Mouse (Mus musculus) stomach, embryonic 14.5 days (tissue): ENCODE measurements around the gene Ilf2. TPM values are rescaled to one million over a fixed set of nuclear protein-coding genes. Genes with fewer than 3 reads are reported as not detected.

ENCODE experiments used
- ATAC-seq: fragments of 200-750 bp; cut with Nextera tagmentation; 2 replicates; pipeline ENCODE4 v1.8.0; 2017; ENCODE audit warnings: low read depth, moderate TSS enrichment; ENCODE audit not compliant: insufficient number of reproducible peaks, insufficient read depth, low FRiP score
- H3K27ac ChIP-seq: fragments of 300-500 bp; sonication (generic); 2 replicates; pipeline ENCODE4 v1.5.1; 2014; ENCODE audit warnings: mild to moderate bottlenecking, low read length, moderate library complexity, mixed read lengths
- H3K27me3 ChIP-seq: fragments of 300-500 bp; sonication (generic); 2 replicates; pipeline ENCODE4 v1.6.1; 2014; ENCODE audit warnings: low read length, control low read depth, mixed read lengths; ENCODE audit not compliant: control insufficient read depth, insufficient read depth
- H3K36me3 ChIP-seq: fragments of 300-500 bp; sonication (generic); 2 replicates; pipeline ENCODE4 v1.6.1; 2014; ENCODE audit warnings: mild to moderate bottlenecking, control low read depth, low read length, moderate library complexity, mixed read lengths; ENCODE audit not compliant: control insufficient read depth, insufficient read depth
- H3K4me1 ChIP-seq: fragments of 300-500 bp; sonication (generic); 2 replicates; pipeline ENCODE4 v1.6.1; 2014; ENCODE audit warnings: low read length, control low read depth, mixed read lengths; ENCODE audit not compliant: control insufficient read depth, insufficient read depth
- H3K4me2 ChIP-seq: fragments of 300-500 bp; sonication (generic); replicated peaks from 2 replicates; pipeline ENCODE4 v1.6.1; 2014; ENCODE audit warnings: low read depth, low read length, control low read depth
- H3K4me3 ChIP-seq: fragments of 300-500 bp; sonication (generic); 2 replicates; pipeline ENCODE4 v1.5.1; 2014; ENCODE audit warnings: low read depth, low read length, control low read depth
- H3K9ac ChIP-seq: fragments of 300-500 bp; sonication (generic); replicated peaks from 2 replicates; pipeline ENCODE4 v1.6.1; 2014; ENCODE audit warnings: low read depth, mild to moderate bottlenecking, control low read depth, low read length, moderate library complexity, mixed read lengths
- H3K9me3 ChIP-seq: fragments of 300-500 bp; sonication (generic); 2 replicates; pipeline ENCODE4 v1.6.1; 2016; ENCODE audit warnings: low read depth, low read length, control low read depth; ENCODE audit not compliant: control insufficient read depth
- WGBS: fragments of 180-500 bp; shearing (Covaris S2); extraction: QIAGEN DNeasy Blood & Tissue Kit; methylation state at CpG from one replicate; pipeline ENCODE4 v1.1.7; 2014; 5-methylcytosine and 5-hydroxymethylcytosine counted together
- polyA plus RNA-seq: library from polyadenylated mRNA; unstranded; fragments of >200 nt; fragmentation: Nextera tagmentation; extraction: Ambion mirVana; gene quantifications from 2 replicates; pipeline ENCODE4 v1.2.1, GENCODE M21; 2014

The Ilf2 gene
- polyA plus RNA-seq: 208 and 217 TPM in 2 replicates

DNA sequence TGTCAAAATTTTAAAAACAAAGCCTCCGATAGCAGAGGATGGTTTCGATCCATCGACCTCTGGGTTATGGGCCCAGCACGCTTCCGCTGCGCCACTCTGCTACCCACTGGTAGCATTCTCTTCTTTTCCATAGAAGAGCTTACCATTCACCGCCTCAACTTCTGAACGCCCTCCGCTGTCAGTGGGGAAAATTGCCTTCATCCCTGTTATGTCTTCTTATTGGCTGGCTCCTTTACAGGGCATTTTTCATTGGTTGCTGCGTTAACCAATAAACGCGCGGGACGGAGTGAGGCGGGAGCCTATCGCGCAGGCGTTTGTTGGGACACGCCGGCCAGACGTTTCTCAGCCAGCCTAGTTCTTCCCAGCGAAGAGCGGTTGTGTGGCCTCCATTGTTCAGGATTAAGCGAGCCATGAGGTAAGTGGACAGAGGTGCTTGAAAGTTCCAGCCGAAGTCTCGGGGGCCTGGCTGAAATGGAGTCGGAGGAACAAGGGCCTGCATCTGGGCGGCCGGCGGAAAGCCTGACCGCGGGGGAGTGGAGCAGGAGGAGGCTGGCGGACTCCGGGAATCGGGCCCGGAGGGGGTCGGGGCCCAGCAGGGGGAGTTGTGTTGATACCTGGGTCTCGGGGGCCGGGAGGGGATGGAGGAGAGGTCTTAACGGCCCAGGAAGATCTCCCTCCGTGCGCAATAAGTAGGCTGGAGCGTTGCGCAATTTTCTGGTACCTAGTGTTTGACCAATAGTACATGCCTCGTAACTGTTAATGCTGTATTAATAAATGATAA is at the start of gene Ilf2:
TSS of gene Ilf2 (plus strand) at position 296 of the 781 bp plus-strand sequence.
- no peaks in the 10 kb centered on the region for H3K9me3 ChIP-seq
- H3K9ac ChIP-seq: peak within 1 kb of the TSS; percentile 72
- H3K27me3 ChIP-seq: no peaks in the 10 kb centered on the region
- peak; percentile 99 for ATAC-seq
- H3K4me3 ChIP-seq: peak within 1 kb of the TSS; percentile 68
- 0 out of 2 replicates have a peak, but pooled peaks cover 5% of the 10 kb centered on the region for H3K4me1 ChIP-seq
- under 1% methylated on average over 45 of the region's 45 CpGs for WGBS
- peak within 1 kb of the TSS; percentile 75 for H3K4me2 ChIP-seq
- H3K36me3 ChIP-seq: peaks cover 27% of the 10 kb centered on the region
- peak within 1 kb of the TSS; percentile 86 for H3K27ac ChIP-seq

DNA sequence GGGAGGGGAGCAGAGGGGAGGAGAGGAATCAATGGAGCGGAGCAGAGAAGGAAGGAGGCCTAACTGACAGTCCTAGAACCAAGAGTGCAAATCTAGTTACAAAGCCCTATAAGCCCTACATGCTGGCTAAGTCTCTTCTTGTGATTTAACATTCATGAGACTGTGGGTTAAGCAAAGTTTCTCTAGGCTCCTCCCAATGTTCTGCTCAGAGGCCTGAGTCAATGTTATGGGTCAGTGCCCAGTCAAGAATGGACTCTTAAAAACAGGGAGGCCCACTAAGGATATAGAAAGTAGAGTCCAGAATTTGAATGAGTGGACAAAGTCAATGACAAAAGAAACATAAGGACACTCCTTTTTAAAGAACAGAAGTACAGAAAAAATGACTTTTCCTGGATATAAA is 48.4 kb upstream of the Ilf2 start:
- no peak overlapping the region for H3K4me2 ChIP-seq
- no peak overlapping the region for H3K4me3 ChIP-seq
- no peaks in the 10 kb centered on the region for H3K27me3 ChIP-seq
- no peak overlapping the region for H3K27ac ChIP-seq
- ATAC-seq: no peak
- peaks cover 10% of the 10 kb centered on the region for H3K36me3 ChIP-seq
- no peak overlapping the region for H3K9ac ChIP-seq
- H3K9me3 ChIP-seq: no peaks in the 10 kb centered on the region
- peaks cover 23% of the 10 kb centered on the region for H3K4me1 ChIP-seq
- 56% methylated on average over 1 of the region's 1 CpGs for WGBS

DNA sequence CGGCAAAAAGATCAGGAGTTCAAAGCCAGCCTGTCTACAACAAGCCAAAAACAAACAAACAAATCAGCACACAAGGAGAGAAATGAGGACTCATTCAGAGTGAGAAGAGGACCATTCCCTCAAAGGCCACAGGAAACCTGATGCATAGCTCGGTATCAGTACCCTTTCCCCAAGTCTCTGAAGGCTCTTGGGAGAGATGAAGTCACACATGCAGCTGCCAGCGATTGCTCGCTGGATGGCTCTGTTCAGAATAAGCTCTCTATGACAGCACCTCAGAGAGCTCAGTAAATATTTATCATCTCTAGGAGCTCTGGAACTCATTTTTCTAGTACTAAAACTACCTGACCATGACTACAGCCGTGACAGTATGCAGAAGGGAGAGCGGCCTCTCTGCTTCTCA is 47.7 kb upstream of the Ilf2 start:
- H3K4me2 ChIP-seq: no peak overlapping the region
- H3K27ac ChIP-seq: no peak overlapping the region; the same call in 1 of the 2 replicates
- no peaks in the 10 kb centered on the region for H3K27me3 ChIP-seq
- no peak overlapping the region for H3K9ac ChIP-seq
- WGBS: 65% methylated on average over 6 of the region's 6 CpGs
- peaks cover 23% of the 10 kb centered on the region for H3K4me1 ChIP-seq
- no peaks in the 10 kb centered on the region for H3K9me3 ChIP-seq
- peaks cover 7% of the 10 kb centered on the region for H3K36me3 ChIP-seq
- no peak for ATAC-seq
- no peak overlapping the region for H3K4me3 ChIP-seq

DNA sequence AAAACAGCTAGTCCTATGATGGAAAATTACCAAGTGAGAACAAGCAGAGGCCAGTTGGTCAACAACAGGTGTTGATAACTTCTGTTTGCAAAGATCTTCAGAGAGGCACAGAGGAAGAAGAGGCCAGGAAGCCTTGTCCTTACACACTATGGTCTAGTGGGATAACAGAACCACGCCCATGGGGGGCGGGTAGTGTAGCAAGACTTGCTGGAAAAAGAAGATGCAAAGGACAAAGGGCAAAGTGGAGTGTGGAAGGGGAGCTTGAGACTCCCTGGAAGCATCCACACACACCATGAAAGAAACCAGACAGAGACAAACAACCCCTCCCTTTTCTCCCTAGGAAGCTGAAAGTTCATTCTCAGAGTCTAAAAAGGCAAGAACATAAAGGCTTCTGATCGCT is 46.4 kb upstream of the Ilf2 start:
- WGBS: 89% methylated on average over 3 of the region's 3 CpGs
- H3K4me1 ChIP-seq: peaks cover 28% of the 10 kb centered on the region
- no peak for ATAC-seq

DNA sequence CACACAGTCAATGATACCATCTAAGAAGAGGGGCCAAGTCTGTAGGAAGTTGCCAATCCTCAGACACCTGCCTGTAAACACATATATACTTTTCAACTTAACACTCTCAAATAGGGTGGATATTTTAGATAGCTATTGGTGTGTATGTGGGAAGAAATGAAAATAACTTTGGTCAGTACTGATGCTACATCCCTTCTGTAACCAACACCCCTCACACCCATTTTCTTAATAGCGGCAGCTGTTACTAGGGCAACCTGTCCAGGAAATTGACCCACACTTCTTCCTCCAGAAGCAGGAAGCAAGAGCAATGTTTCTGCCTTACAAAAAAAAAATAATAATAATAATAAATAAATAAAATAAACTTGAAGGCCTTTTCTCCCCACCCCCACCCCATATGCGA is 43.6 kb upstream of the Ilf2 start:
- peaks cover 28% of the 10 kb centered on the region for H3K4me1 ChIP-seq
- H3K4me3 ChIP-seq: peak overlapping the region; percentile 56
- peak overlapping the region; percentile 82 for H3K4me2 ChIP-seq
- H3K27ac ChIP-seq: no peak overlapping the region
- 8% methylated on average over 2 of the region's 2 CpGs for WGBS
- no peaks in the 10 kb centered on the region for H3K27me3 ChIP-seq
- no peaks in the 10 kb centered on the region for H3K9me3 ChIP-seq
- H3K9ac ChIP-seq: peak overlapping the region; percentile 79; the same call in 1 of the 2 replicates
- no peaks in the 10 kb centered on the region for H3K36me3 ChIP-seq
- ATAC-seq: no peak

More for the DNA sequence above, 46.4 kb upstream of the Ilf2 start:
- H3K27me3 ChIP-seq: no peaks in the 10 kb centered on the region
- no peaks in the 10 kb centered on the region for H3K36me3 ChIP-seq
- no peak overlapping the region for H3K9ac ChIP-seq
- no peak overlapping the region for H3K4me2 ChIP-seq
- no peak overlapping the region for H3K4me3 ChIP-seq
- H3K9me3 ChIP-seq: no peaks in the 10 kb centered on the region
- H3K27ac ChIP-seq: no peak overlapping the region

DNA sequence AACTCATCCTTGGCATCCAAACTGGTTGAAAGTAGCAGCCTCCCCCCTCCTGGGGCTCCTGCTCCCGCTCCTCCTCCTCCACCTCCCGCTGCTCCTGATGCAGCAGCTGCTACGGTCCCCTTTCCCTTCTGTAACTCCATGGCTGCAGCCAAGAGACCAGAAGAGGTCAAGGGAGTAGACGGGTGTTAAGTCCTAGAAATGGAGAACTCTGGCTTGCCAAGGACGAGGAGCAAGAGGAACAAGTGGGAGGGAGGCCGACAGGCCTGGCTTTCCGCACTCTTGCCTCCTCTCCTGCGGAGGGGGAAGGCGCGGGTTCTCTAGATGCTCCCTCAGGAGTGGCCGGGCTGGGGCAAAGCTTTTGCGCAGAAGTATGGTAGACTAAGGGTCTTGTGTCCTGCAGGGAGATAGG is 43.1 kb upstream of the Ilf2 start:
- Histone ChIP-seq H3K4me2 (peak overlapping the region; percentile 82), H3K36me3 (no peaks in the 10 kb centered on the region), H3K9me3 (no peaks in the 10 kb centered on the region), H3K27ac (peak overlapping the region; percentile 98), H3K4me3 (peak overlapping the region; percentile 56), H3K4me1 (peaks cover 28% of the 10 kb centered on the region), H3K27me3 (no peaks in the 10 kb centered on the region), H3K9ac (peak overlapping the region; percentile 79)
- no peak for ATAC-seq
- WGBS: 2% methylated on average over 12 of the region's 12 CpGs

DNA sequence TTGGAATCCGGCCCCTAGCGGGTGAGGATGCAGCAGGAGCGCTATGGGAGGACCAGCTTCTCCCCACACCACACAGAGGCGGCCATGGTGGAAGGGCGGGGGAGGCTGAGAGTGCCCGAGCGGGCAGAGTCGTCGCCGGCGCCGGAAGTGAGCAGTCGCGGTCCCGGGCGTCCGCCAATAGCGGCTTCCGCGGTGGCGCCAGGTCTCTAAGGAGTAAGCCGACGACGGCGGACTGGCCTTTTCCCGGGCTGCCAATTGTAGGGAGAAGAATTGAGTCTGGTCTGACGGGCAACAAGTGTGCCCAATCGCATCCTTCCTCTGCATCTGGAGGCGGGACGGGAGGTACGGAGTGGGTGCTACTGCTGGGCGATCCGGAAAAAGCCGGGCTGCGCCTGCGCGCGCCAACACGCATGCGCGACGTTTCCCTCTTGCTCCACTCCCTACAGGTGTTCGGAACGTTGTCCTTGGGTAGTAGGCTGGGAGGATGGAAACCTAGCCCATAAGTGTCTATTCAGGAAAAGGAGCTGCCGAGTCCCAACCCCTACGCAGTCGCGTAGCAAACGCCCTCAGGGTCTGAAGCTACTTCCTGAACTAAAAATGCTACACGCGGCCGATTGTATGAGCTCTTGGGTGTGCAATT is 42.4 kb upstream of the Ilf2 start, which contains the start of gene Ints3:
TSS of gene Ints3 (minus strand) at position 242 of the 640 bp plus-strand sequence.
- Histone ChIP-seq H3K9ac (peak within 1 kb of the TSS; percentile 79), H3K4me1 (peaks cover 26% of the 10 kb centered on the region), H3K4me2 (peak within 1 kb of the TSS; percentile 82), H3K4me3 (peak within 1 kb of the TSS; percentile 56), H3K36me3 (no peaks in the 10 kb centered on the region), H3K9me3 (no peaks in the 10 kb centered on the region), H3K27ac (peak within 1 kb of the TSS; percentile 98), H3K27me3 (no peaks in the 10 kb centered on the region)
- ATAC-seq: peak; percentile 100
- under 1% methylated on average over 52 of the region's 52 CpGs for WGBS

DNA sequence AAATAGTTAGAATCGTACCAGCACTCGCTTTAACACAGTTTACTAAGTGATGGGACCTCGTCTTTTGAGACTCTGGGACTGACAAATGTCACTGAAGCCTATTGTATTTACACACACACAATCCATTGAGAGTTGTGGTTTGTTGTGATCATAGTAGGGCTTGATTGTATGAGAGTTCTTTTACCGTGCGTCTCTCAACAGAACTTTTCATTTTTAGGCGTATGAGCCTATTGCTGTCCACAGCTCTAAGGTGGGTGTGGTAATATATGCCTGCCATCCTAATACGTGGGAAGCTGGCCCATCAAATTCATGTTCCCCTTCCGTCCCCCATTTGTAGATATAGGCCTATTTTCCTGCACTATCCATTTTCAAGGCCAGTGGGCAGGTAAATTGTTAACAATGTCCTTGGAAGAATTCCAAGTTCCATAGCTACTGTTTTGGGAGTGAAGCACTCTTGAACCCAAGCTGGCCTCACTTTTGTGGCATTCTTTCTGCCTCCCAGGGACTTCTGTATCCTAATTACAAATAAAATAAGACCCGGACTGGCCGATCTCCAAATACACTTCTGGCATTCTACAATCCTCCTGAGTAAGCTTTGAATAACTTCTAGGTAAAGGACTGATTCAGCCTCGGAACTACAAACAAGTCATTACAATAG is 41.7 kb upstream of the Ilf2 start:
- 52% methylated on average over 11 of the region's 11 CpGs for WGBS
- Histone ChIP-seq H3K27me3 (no peaks in the 10 kb centered on the region), H3K4me3 (peak overlapping the region; percentile 56), H3K27ac (peak overlapping the region; percentile 98), H3K9ac (peak overlapping the region; percentile 25; the same call in 1 of the 2 replicates), H3K4me1 (peaks cover 22% of the 10 kb centered on the region), H3K9me3 (no peaks in the 10 kb centered on the region), H3K4me2 (peak overlapping the region; percentile 69), H3K36me3 (no peaks in the 10 kb centered on the region)
- ATAC-seq: no peak
